Mouse (Mus musculus) E14TG2a.4 (cell line): ENCODE measurements around the gene Tceal7.

Source experiments
- CTCF ChIP-seq: conservative IDR thresholded peaks from 2 replicates; pipeline ENCODE4 v1.5.1; 2014; ENCODE audit warnings: low read length
- NANOG ChIP-seq: IDR thresholded peaks from 2 replicates; pipeline ENCODE4 v1.6.1; 2014; ENCODE audit warnings: borderline replicate concordance, low read length, mixed read lengths
- POU5F1 ChIP-seq: IDR thresholded peaks from 2 replicates; pipeline ENCODE4 v1.6.1; 2014; ENCODE audit warnings: low read length, borderline replicate concordance

DNA sequence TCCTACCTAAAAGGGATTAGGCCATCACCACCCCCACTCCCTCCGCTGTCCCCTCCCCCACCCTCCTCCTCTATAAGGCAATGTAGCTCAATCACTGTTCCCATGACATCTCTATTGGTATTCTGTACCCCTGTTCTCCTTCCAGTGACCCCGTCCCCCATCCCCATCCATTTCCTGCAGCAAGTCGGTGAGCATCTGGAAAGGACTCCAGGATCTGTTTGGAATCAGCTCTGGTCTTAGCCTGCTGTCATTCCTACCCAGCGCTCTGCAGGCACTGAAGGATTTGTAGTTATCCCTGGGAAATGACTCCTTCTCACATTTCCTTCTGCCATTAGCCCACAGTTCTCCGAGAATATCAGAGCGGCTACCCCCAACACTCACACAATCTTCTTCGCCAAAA is 11.3 kb upstream of the Tceal7 start:
- no peak for TF ChIP-seq CTCF
- TF ChIP-seq NANOG, result no peak
- TF ChIP-seq POU5F1, result no peak
